In genomic region chr16:31192526-31192925, GRCm38 (mm10) we compare ENCODE assay signal across 10 mouse cellular contexts. TPM values are rescaled to one million over a fixed set of nuclear protein-coding genes. Genes with fewer than 3 reads are reported as not detected.
DNase-seq lines count a peak whose midpoint lies in the region; ATAC-seq and TF ChIP-seq lines count a peak whose summit lies in the region.
"Had no signal": no experiment of that assay in that cellular context is flagged by ENCODE, and none has a peak within 500 bp of the region (broad histone marks: within the 10 kb centered on the region; RNA-seq: fewer than 3 reads in every experiment).

No protein-coding gene starts in this region.

- 48% methylated on average over 3 of the region's 3 CpGs for WGBS in hindbrain, postnatal 0 days
- WGBS in hindbrain, embryonic 11.5 days: 59% methylated on average over 3 of the region's 3 CpGs
- WGBS in liver, embryonic 15.5 days (ENCODE audit: insufficient replicate concordance): 60% methylated on average over 3 of the region's 3 CpGs

- H3K4me3 ChIP-seq in hindbrain, postnatal 0 days (ENCODE audit: low read length): no peak overlapping the region
- no peak overlapping the region for H3K4me3 ChIP-seq in hindbrain, embryonic 11.5 days (ENCODE audit: low read depth, low read length)
- peak overlapping the region; percentile 17 to 37 (median 30) for H3K4me3 ChIP-seq in CH12.LX (replicated peaks in 1 of 3; ENCODE audit: low read depth in 2 of 3, low read length in 2 of 3, poor library complexity in 1 of 3)
- H3K4me3 ChIP-seq in liver, embryonic 15.5 days (replicated peaks): no peak overlapping the region

- dilution Hi-C loops in CH12.LX (cut with MboI; ENCODE audit: extremely low pct_ligation_motif_present, extremely low pct_unique_long_range_greater_than_20kb, low sequenced_read_pairs): no loop called here

- in situ Hi-C loops in CH12.LX (cut with MboI; ENCODE audit: low pct_ligation_motif_present, low pct_unique_long_range_greater_than_20kb, low sequenced_read_pairs): no loop called here

- H3K79me2 ChIP-seq in CH12.LX (replicated peaks; ENCODE audit: control insufficient read depth, extremely low read depth, insufficient read depth, poor library complexity, severe bottlenecking): peaks cover 54% of the 10 kb centered on the region

- peaks cover 5% of the 10 kb centered on the region; the same call in 1 of the 2 replicates for H3K4me1 ChIP-seq in hindbrain, postnatal 0 days (ENCODE audit: insufficient read depth, low read length)
- H3K4me1 ChIP-seq in hindbrain, embryonic 11.5 days (replicated peaks; ENCODE audit: control insufficient read depth, insufficient read depth, low read length): no peaks in the 10 kb centered on the region; the same call in 1 of the 2 replicates
- peaks cover 20 to 77% of the 10 kb centered on the region in 2 experiments for H3K4me1 ChIP-seq in CH12.LX (ENCODE audit: control insufficient read depth in 1 of 2, insufficient read depth in 2 of 2)
- H3K4me1 ChIP-seq in liver, embryonic 15.5 days (replicated peaks): peaks cover 40% of the 10 kb centered on the region

- H3K27me3 ChIP-seq in hindbrain, postnatal 0 days (ENCODE audit: insufficient read depth, low read length): no peaks in the 10 kb centered on the region
- no peaks in the 10 kb centered on the region for H3K27me3 ChIP-seq in hindbrain, embryonic 11.5 days (ENCODE audit: control insufficient read depth, insufficient read depth, low read length)
- no peaks in the 10 kb centered on the region for H3K27me3 ChIP-seq in CH12.LX (replicated peaks)
- H3K27me3 ChIP-seq in liver, embryonic 15.5 days: no peaks in the 10 kb centered on the region

- peak; percentile 34; the same call in 1 of the 2 replicates for TF ChIP-seq CTCF in hindbrain, postnatal 0 days (IDR thresholded peaks at IDR 0.05; ENCODE audit: low read depth)
- TF ChIP-seq CTCF in CH12.LX (conservative IDR thresholded peaks at IDR 0.05 in 1 of 2, IDR thresholded peaks at IDR 0.05 in 1 of 2; ENCODE audit: low read depth in 2 of 2, low read length in 2 of 2): peak in 1 of 2 experiments; percentile 41; a peak in 2 of 4 replicates

- TF ChIP-seq POLR2A in CH12.LX (IDR thresholded peaks at IDR 0.05; ENCODE audit: low read depth, low read length): no peak

- peak; percentile 12 for TF ChIP-seq RAD21 in CH12.LX (IDR thresholded peaks at IDR 0.05; ENCODE audit: low read depth, low read length)

- H3K9ac ChIP-seq in hindbrain, postnatal 0 days (replicated peaks; ENCODE audit: low read length): no peak overlapping the region
- no peak overlapping the region for H3K9ac ChIP-seq in hindbrain, embryonic 11.5 days (ENCODE audit: low read depth, low read length)
- H3K9ac ChIP-seq in CH12.LX (ENCODE audit: insufficient read depth, low read depth): peak overlapping the region; percentile 35
- no peak overlapping the region for H3K9ac ChIP-seq in liver, embryonic 15.5 days

- H3K4me2 ChIP-seq in hindbrain, postnatal 0 days (ENCODE audit: low read depth, low read length): no peak overlapping the region
- H3K4me2 ChIP-seq in hindbrain, embryonic 11.5 days (replicated peaks; ENCODE audit: low read depth, low read length): no peak overlapping the region
- H3K4me2 ChIP-seq in CH12.LX (ENCODE audit: insufficient read depth, low read depth, poor library complexity, severe bottlenecking): peak overlapping the region; percentile 73
- 0 out of 2 replicates have a peak overlapping the region, but pooled peaks have one; percentile 16 for H3K4me2 ChIP-seq in liver, embryonic 15.5 days

- no peaks in the 10 kb centered on the region for H3K36me3 ChIP-seq in hindbrain, postnatal 0 days (ENCODE audit: insufficient read depth, low read length)
- H3K36me3 ChIP-seq in hindbrain, embryonic 11.5 days (ENCODE audit: control insufficient read depth, insufficient read depth, low read length): no peaks in the 10 kb centered on the region
- peaks cover 0 to 26% of the 10 kb centered on the region in 2 experiments for H3K36me3 ChIP-seq in CH12.LX (replicated peaks in 1 of 2; ENCODE audit: control insufficient read depth in 1 of 2, insufficient read depth in 1 of 2, low read length in 1 of 2)
- no peaks in the 10 kb centered on the region for H3K36me3 ChIP-seq in liver, embryonic 15.5 days (replicated peaks)

- H3K9me3 ChIP-seq in hindbrain, postnatal 0 days (ENCODE audit: low read length): no peaks in the 10 kb centered on the region
- no peaks in the 10 kb centered on the region for H3K9me3 ChIP-seq in hindbrain, embryonic 11.5 days (ENCODE audit: control insufficient read depth, low read length)
- no peaks in the 10 kb centered on the region for H3K9me3 ChIP-seq in CH12.LX (replicated peaks; ENCODE audit: low read length)
- no peaks in the 10 kb centered on the region for H3K9me3 ChIP-seq in liver, embryonic 15.5 days (replicated peaks)
- H3K9me3 ChIP-seq: G1E had no signal

- peak; percentile 57 for DNase-seq in hindbrain, postnatal 0 days (ENCODE audit: low spot score)
- DNase-seq in hindbrain, embryonic 11.5 days (ENCODE audit: low spot score): no peak
- peak; percentile 54 for DNase-seq in CH12.LX (ENCODE audit: extremely low read depth)
- DNase-seq in adrenal gland, postnatal 14 days: peak; percentile 70
- no peak for DNase-seq in urinary bladder, postnatal 36 days (ENCODE audit: low spot score in 2 of 2)
- DNase-seq in thymus, postnatal 14 days: no peak
- DNase-seq: cerebellum, adult 9-10 months had no signal

- ATAC-seq in hindbrain, postnatal 0 days: no peak
- ATAC-seq in hindbrain, embryonic 11.5 days (ENCODE audit: low FRiP score): no peak
- no peak for ATAC-seq in liver, embryonic 15.5 days (ENCODE audit: insufficient read depth)
- ATAC-seq in granulocyte monocyte progenitor cell, adult 5-6 weeks (replicated peaks; ENCODE audit: poor library complexity, severe bottlenecking): no peak

- TF ChIP-seq EP300 in CH12.LX (IDR thresholded peaks at IDR 0.05; ENCODE audit: low read length): 0 out of 2 replicates have a peak, but pooled peaks have one; percentile 24

- no peak overlapping the region for H3K27ac ChIP-seq in hindbrain, postnatal 0 days
- no peak overlapping the region for H3K27ac ChIP-seq in hindbrain, embryonic 11.5 days (ENCODE audit: low read depth, low read length)
- peak overlapping the region; percentile 69 for H3K27ac ChIP-seq in CH12.LX (ENCODE audit: insufficient read depth, low read depth)
- 0 out of 2 replicates have a peak overlapping the region, but pooled peaks have one; percentile 31 for H3K27ac ChIP-seq in liver, embryonic 15.5 days (replicated peaks)

TF ChIP-seq in CH12.LX, 34 proteins besides CTCF, POLR2A, EP300 and RAD21 (continues in another document):
- peak; percentile 26; the same call in 1 of the 2 replicates for TF ChIP-seq SMC3 (IDR thresholded peaks at IDR 0.05; ENCODE audit: low read depth, low read length)
- no peak for TF ChIP-seq MYC (IDR thresholded peaks at IDR 0.05; ENCODE audit: low read depth, low read length)
- TF ChIP-seq MXI1 (IDR thresholded peaks at IDR 0.05; ENCODE audit: low read depth, low read length): 0 out of 2 replicates have a peak, but pooled peaks have one; percentile 30
- 0 out of 2 replicates have a peak, but pooled peaks have one; percentile 7 for TF ChIP-seq ZMIZ1 (IDR thresholded peaks at IDR 0.05; ENCODE audit: low read depth, low read length)
- 0 out of 2 replicates have a peak, but pooled peaks have one; percentile 36 for TF ChIP-seq NELFE (IDR thresholded peaks at IDR 0.05; ENCODE audit: low read depth, low read length)
- TF ChIP-seq ZKSCAN1 (IDR thresholded peaks at IDR 0.05; ENCODE audit: borderline replicate concordance, low read depth, low read length): no peak
- no peak for TF ChIP-seq UBTF (IDR thresholded peaks at IDR 0.05; ENCODE audit: low read depth, low read length)
- no peak for TF ChIP-seq GABPA (IDR thresholded peaks at IDR 0.05; ENCODE audit: insufficient replicate concordance, low read depth, low read length)
- TF ChIP-seq ELF1 (IDR thresholded peaks at IDR 0.05; ENCODE audit: low read depth, low read length): 0 out of 2 replicates have a peak, but pooled peaks have one; percentile 41
- peak; percentile 49; the same call in 1 of the 2 replicates for TF ChIP-seq SIN3A (IDR thresholded peaks at IDR 0.05; ENCODE audit: low read length)
- no peak for TF ChIP-seq NRF1 (IDR thresholded peaks at IDR 0.05; ENCODE audit: low read depth, low read length)
- TF ChIP-seq JUND (conservative IDR thresholded peaks at IDR 0.05; ENCODE audit: low read depth, low read length): no peak
- no peak for TF ChIP-seq ZC3H11A (IDR thresholded peaks at IDR 0.05; ENCODE audit: low read depth, low read length)
- TF ChIP-seq CHD1 (IDR thresholded peaks at IDR 0.05; ENCODE audit: low read depth, low read length): peak; percentile 54; the same call in 1 of the 2 replicates
- no peak for TF ChIP-seq MAZ (IDR thresholded peaks at IDR 0.05; ENCODE audit: low read depth, low read length)
- TF ChIP-seq ETS1 (conservative IDR thresholded peaks at IDR 0.05; ENCODE audit: low read depth, low read length): no peak; the same call in 1 of the 2 replicates
- TF ChIP-seq USF2 (conservative IDR thresholded peaks at IDR 0.05; ENCODE audit: low read depth, low read length): no peak
- TF ChIP-seq MAX (IDR thresholded peaks at IDR 0.05; ENCODE audit: low read length): peak; percentile 43; the same call in 1 of the 2 replicates
- TF ChIP-seq KAT2A (IDR thresholded peaks at IDR 0.05; ENCODE audit: insufficient replicate concordance, low read length): 0 out of 2 replicates have a peak, but pooled peaks have one; percentile 18
- TF ChIP-seq MEF2A (IDR thresholded peaks at IDR 0.05; ENCODE audit: borderline replicate concordance, low read depth, low read length): 0 out of 2 replicates have a peak, but pooled peaks have one; percentile 27
- no peak for TF ChIP-seq CHD2 (IDR thresholded peaks at IDR 0.05; ENCODE audit: low read length)
- TF ChIP-seq TCF12 (IDR thresholded peaks at IDR 0.05; ENCODE audit: low read depth, low read length): 0 out of 2 replicates have a peak, but pooled peaks have one; percentile 19
- TF ChIP-seq PAX5 (IDR thresholded peaks at IDR 0.05; ENCODE audit: low read length): no peak

RNA-seq across cellular contexts. Expression of gene Acap2, which starts 8.5 kb away (rescaled TPM):
- total RNA-seq in hindbrain, postnatal 0 days (2014; rRNA removed): 22.3 and 23.4 TPM in 2 replicates
- 11.9 and 12.3 TPM in 2 replicates for polyA plus RNA-seq in hindbrain, postnatal 0 days (2015; fragmentation: Nextera tagmentation; extraction: Ambion mirVana)
- polyA plus RNA-seq in hindbrain, embryonic 11.5 days (2014; fragmentation: Nextera tagmentation; extraction: Ambion mirVana): 22.9 and 23.4 TPM in 2 replicates
- total RNA-seq in CH12.LX (2012; rRNA removed) (28.9 and 31.5 TPM in 2 replicates), CH12.LX (2014; rRNA removed) (47.4 and 54.5 TPM in 2 replicates)
- polyA plus RNA-seq in CH12.LX (2012; ENCODE audit: insufficient read length, low read depth): 35.0 and 36.9 TPM in 2 replicates
- total RNA-seq in adrenal gland, postnatal 14 days (2021): 38.5 and 41.5 TPM in 2 replicates
- 5.8 and 6.2 TPM in 2 replicates for polyA plus RNA-seq in liver, embryonic 15.5 days (2015; fragmentation: Nextera tagmentation; extraction: Ambion mirVana)
- total RNA-seq in granulocyte monocyte progenitor cell, adult 5-6 weeks (2014; fragmentation: Nextera tagmentation): 22.0 and 23.9 TPM in 2 replicates
- 38.1 and 41.7 TPM in 2 replicates for total RNA-seq in granulocyte monocyte progenitor cell, adult 5-6 weeks (2017)

Comparison
In these comparisons a context has a peak if more than half of its experiments do, and no peak if none do; other contexts are left out.
1. DNase-seq: peak in hindbrain, postnatal 0 days (single experiment), CH12.LX (single experiment) and adrenal gland, postnatal 14 days (single experiment); none in hindbrain, embryonic 11.5 days (single experiment), urinary bladder, postnatal 36 days (0 of 2) and thymus, postnatal 14 days (single experiment).
2. H3K27ac ChIP-seq: peak in CH12.LX (single experiment) and liver, embryonic 15.5 days (single experiment); none in hindbrain, postnatal 0 days (single experiment) and hindbrain, embryonic 11.5 days (single experiment).
3. H3K4me2 ChIP-seq: peak in CH12.LX (single experiment) and liver, embryonic 15.5 days (single experiment); none in hindbrain, postnatal 0 days (single experiment) and hindbrain, embryonic 11.5 days (single experiment).
4. H3K4me3 ChIP-seq: peak in CH12.LX (3 of 3); none in hindbrain, postnatal 0 days (single experiment), hindbrain, embryonic 11.5 days (single experiment) and liver, embryonic 15.5 days (single experiment).